Mouse (Mus musculus) v-Abl transformed pro-B cells (cell line): ENCODE measurements around the gene B9d2.

Experiments
- in situ Hi-C, 2 experiments: fragments of 400-800 bp; cut with MboI; formaldehyde crosslinking; loops; one replicate each; pipeline ENCODE4 v1.15.1; 2025; ENCODE audit not compliant: unreplicated experiment in 2 of 2

B9d2 gene

DNA sequence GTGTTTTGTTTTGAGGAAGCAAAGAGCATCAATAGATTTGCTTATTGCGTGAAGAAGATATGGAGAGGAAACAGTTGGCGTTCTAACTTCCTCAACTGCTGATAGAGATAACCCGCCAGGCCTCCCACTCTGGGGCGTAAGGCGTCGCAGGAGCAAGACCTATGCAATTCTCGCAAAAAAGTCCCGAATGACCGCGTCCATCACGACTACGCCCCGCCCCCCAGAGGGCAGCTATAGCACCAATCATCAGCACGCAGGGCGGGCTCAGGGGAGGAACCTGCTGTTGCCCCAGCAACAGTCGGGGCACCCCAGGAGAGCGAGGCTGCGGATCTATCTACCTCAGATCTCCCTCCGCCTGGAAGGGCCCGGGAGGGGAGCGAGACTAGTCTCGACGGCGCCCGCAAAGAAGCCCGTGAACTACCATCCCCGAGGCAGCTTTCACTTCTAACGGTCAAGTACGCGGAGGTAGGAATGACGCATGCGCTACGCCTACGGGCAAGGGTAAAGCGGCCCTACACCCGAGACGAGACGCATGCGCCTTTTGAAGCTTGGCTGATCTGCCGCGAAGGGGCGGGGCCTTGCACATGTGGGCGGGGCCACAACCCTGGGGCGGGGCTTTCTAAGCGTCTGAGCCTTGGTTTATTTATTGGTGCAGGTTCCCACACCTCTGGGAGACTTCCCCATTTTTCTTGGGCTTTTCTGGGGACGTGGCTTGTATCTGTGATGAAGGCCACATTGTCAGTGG is at the start of gene B9d2:
B9d2 (plus strand) TSS at position 267 of the 745 bp plus-strand sequence.
- in situ Hi-C loops, result loop anchor here (5.0 kb wide), 3 partner anchors 37 to 72 kb away; partner anchors contain the start of genes Ccdc97 (in 1 of the 2) and Hnrnpul1 (in 1 of the 2)

DNA sequence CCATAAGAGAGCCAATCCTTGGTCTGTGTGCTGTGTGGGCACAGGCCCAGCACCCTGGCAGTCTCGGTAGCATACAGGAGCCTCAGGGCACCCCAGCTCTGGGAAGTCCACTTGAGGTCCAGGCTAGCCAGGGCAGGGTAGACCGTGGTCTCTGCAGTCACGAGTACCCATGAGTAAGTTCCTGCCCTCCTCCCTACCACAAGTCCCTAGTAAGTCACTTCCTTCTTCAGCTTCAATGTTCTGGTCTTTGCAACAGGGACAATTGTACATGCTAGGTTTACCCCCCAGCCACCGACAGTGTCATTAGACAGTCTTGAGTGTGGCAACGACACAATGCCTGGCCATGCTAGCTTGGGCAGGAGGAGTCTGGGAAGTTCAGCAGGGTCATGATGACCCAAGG is 47.9 kb upstream of the B9d2 start:
- in situ Hi-C loops, result loop anchor here in 1 of 2 experiments (25.0 kb wide), 2 partner anchors 1070 to 1830 kb away; partner anchors contain the start of gene Sertad3

DNA sequence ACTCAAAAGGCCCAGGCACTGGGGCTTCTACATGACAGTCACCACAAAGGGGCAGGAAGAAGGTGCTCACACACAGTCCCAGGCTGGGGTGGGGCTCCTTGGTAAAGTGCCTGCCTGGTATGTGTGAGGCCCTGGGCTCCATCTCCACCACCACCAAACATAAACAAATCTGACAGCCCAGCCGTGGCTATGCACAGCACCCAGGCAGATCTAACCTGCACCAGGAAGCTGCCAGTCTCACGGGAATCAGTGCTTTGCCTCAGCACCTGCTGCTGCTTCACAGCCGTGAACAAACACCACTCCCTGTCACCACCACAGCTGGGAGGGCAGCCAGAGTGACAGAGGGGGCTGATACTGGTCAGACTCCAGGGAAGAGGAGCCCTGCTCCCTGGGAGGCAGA is 44.2 kb upstream of the B9d2 start:
- in situ Hi-C loops, result loop anchor here in 1 of 2 experiments (25.0 kb wide), 2 partner anchors 1074 to 1826 kb away; partner anchors contain the start of gene Sertad3

DNA sequence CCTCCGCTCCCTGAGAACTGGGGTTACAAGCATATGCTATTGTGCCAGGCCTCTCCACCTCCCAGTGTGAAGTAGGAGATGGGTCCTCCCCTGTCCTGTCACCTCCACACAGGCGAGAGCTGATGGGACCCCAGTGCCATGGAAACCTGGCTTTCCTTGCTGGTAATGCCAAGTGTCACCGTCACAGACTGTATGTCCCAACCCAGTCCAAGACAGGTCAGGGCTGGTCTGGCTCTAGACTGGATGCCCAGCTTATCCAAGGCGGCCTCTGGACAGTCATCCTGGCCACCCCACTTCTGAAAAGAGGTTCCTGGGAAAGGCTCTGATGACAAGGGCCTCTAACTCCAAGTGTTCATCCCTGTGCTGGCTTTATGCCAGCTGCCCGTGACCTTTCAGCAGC is 43.5 kb upstream of the B9d2 start:
- in situ Hi-C loops, result loop anchor here in 1 of 2 experiments (25.0 kb wide), 2 partner anchors 1075 to 1825 kb away; partner anchors contain the start of gene Sertad3

DNA sequence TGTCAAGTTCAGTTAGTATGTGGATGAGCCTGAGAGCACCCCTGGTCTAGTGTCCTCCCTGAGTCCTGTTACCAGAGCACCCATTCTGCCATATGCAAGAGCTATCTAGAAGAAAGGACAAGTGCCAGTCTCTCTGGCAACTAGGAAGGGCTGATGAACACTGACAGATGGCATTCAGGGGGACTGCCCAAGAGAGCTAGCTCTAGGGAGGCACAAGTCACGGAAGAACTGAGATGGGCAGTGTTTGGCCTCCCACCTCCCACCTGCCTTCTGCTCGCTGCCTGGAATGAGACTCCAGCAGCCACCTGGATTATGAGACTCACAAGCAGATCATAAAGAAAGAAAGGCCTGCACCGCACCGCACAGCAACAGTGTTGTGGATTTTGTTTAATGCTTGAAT is 40.8 kb upstream of the B9d2 start:
- in situ Hi-C loops, result loop anchor here in 1 of 2 experiments (25.0 kb wide), 2 partner anchors 1077 to 1823 kb away; partner anchors contain the start of gene Sertad3

DNA sequence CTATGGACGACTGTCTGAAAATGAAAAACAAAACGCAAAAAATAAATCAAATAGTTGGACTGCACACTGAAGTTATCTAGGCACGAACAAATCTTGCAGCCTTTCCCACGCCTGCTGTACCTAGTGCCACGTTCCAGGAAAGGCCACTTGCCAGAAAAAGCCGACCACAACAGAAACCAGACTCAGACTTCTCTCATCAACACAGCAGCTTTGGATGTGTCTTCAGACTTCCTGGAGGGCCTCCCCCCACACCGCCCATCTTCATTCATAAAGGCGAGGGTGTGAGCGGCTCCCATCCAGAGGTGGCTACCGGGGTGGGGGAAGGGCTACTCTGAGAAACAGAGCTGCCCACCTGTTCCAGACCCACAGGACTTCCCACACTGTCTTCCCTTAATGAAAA is 36.4 kb upstream of the B9d2 start:
- in situ Hi-C loops, result loop anchor here in 1 of 2 experiments (25.0 kb wide), 2 partner anchors 1082 to 1818 kb away; partner anchors contain the start of gene Sertad3

DNA sequence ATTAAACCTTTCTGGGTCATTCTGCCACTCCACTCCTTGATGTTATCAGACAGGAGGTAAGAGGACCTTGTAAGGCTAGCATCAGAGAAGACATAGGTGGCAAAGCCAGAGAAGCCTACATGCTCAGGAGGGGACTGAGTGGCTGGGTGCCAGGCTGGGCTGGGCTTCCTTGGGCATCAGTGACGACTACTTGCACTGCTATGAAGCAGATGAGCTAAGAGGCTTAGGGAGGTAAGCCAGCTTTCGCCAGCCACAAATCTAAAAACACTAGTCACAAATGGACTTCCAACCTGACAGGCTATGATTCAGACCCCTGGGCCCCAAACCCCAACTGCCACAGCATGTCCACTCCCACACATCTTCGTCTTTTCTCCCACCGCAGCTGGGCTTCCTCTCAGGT is 35.9 kb upstream of the B9d2 start:
- in situ Hi-C loops, result loop anchor here in 1 of 2 experiments (25.0 kb wide), 2 partner anchors 1082 to 1818 kb away; partner anchors contain the start of gene Sertad3

DNA sequence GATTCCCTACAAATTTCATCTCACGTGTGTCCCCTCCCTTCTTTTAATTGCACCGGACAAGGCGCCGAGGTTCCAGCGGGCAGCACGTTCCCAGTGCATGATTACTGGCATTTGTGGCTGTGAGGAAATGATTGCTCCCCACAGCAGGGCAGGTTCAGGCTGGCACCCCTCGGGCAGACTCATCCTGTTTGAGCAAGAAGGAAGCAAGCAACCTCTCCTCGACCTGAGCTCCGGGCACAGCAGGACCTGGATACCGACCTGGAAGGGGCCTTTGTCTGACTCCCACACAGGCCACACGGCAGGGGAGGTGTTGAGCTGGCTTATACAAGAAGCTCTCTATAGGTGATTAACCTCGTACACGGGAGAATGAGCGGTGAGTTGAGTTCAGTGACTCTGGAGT is 35.5 kb upstream of the B9d2 start:
- in situ Hi-C loops, result loop anchor here in 1 of 2 experiments (25.0 kb wide), 2 partner anchors 1083 to 1817 kb away; partner anchors contain the start of gene Sertad3

DNA sequence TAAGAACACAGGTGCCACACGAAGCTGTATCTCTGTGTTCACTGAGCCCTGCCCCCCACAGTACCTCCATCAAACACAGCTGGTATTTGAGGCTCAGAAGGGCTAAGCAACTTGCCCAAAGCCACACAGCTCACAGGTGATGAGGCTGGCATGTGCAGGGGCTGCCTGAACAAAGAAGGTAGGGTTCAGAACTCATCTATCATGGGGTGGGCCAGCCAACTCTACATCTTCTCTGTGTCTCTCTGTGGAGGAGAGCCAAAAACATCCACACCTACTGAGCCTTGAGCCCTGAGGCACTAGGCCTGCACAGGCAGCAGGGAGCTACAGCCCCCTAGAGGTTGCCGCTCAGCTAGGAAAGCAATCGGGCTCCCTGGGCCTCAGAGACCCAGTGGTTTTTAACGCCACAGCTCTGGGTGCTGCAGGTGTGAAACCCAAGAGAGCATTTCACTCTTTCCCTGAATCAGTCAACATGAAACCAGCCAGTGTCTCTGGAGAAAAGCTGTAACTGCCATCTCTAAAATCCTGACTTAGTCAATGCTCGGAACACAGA is 32.9 kb upstream of the B9d2 start:
- in situ Hi-C loops, result loop anchor here in 1 of 2 experiments (25.0 kb wide), 2 partner anchors 1085 to 1815 kb away; partner anchors contain the start of gene Sertad3

DNA sequence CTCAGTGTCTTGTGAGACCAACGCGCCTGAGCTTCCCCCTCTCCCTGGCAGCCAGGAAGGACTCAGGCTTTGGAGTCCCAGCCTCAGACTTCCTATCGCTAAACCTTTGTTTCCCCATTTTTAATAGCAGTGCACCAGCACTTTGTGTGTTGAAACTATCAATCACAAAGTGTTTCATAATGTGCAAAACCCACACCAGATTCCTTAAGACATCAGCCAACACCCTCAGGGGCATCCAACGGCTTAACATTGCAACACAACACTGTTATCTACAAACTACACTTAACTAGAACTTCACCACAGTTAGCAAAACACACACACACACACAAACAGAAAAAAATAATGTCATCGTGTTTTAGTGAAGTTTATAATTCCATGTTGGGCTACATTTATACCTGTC is 30.7 kb upstream of the B9d2 start:
- in situ Hi-C loops, result loop anchor here (5.0 to 25.0 kb wide), 5 partner anchors 37 to 1812 kb away; partner anchors contain the start of genes Tgfb1 (in 2 of the 2) and Sertad3 (in 1 of the 2)

DNA sequence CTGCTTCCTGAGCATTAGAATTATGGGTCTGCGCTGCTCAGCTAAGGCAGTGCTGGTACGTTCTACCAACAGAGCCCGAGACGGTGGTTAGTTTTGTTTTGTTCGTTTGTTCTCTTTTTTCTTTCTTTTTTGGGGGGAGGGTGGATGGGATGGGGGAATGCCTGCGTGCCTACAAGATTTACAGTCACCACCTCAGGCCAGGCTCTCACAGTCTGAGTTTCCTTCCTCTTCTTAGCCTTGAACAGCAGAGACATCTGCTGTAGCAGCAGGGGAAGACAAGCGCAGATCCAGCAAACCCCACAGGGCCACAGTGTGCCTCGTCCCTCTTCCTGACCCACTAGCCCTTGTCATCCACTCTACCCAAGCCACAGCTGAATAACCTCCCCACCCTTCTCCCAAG is 29.3 kb upstream of the B9d2 start:
- in situ Hi-C loops, result loop anchor here (5.0 to 10.0 kb wide), 3 partner anchors 36 to 226 kb away; partner anchors contain the start of gene Tgfb1 (in 2 of the 2)

DNA sequence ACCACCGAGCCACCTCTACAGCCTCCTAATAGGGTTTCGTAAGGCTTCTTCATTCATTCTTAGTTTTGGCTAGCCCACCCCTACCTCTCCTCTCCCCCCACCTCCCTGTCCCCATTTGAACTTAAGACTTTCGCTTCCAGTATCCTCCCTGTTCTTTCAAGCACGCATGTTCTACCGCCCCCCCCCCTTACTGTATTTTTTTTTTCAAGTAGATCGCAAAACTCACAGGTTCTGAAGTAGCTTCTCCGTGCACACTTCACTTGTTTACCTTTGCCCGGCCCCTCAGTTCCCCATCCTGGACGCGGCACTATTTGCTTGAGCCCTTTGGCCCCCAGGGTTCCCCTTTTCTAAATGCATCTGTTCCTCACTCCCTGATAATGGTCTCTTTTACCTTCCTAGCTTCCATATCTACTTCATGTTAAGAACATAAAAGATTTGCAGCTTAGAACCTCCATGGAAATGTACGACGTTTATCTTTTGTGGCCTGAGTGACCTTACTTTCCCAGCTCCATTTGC is 28.3 kb upstream of the B9d2 start:
- in situ Hi-C loops, result loop anchor here (5.0 to 10.0 kb wide), 3 partner anchors 35 to 228 kb away; partner anchors contain the start of gene Tgfb1 (in 2 of the 2)

DNA sequence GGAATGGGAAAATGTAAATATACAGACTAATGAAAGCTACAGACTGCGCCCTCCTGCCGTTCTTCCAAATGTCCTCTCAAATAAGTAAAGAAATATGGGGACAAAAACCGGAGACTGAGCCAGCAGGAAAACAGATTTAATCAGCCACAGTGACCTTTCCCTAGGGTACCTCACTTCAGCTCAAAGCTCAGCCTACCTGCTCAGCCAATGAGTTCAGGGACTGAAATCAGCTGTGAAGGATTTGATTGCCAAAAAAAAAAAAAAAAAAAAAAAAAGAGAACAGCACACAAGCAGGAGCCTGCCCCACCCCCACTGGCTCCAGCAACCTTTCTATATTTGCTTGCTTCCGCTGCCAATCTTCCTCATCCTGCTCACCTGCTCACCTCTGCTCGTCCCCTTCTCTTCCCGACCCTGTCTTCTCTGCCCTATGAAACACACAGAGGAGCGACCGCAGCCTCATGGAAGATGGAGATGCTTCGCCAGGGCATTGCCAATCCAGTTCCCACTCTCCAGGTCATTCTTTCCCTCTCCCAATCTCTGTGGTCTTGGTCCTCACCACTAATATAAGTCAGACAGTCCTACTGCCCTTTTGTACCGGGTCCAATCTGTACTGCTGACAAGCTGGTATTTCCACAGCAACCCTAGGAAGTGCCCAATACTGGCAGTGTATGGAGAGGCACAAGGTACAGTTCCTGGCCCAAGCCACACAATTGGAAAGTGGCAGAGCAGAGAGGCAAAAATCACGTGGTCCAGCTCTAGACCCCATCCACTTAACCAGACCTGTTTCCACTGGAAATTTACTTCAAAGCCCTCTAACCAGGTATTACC is 24.8 kb upstream of the B9d2 start:
- in situ Hi-C loops, result loop anchor here (5.0 to 10.0 kb wide), 3 partner anchors 34 to 231 kb away; no protein-coding TSS in a partner anchor

DNA sequence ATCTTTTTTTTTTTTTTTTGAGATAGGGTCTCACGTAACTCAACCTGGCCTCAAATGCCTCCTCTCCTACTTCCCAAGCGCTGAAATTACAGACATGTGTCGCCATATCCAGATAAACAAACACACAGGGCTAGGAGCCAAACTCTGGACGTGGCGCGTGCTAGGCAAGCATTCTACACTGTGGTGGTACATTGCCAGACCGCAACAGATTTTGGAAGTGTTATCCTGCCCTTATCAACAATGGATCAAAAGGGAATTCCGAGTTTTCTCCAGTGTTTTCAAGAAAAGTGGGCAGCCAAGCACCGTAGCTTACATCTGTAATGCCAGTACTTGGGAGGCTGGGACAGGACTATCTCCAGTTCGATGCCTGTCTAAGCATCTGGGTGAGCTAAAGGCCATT is 22.8 kb upstream of the B9d2 start:
- in situ Hi-C loops, result loop anchor here (5.0 to 10.0 kb wide), 3 partner anchors 35 to 233 kb away; no protein-coding TSS in a partner anchor

DNA sequence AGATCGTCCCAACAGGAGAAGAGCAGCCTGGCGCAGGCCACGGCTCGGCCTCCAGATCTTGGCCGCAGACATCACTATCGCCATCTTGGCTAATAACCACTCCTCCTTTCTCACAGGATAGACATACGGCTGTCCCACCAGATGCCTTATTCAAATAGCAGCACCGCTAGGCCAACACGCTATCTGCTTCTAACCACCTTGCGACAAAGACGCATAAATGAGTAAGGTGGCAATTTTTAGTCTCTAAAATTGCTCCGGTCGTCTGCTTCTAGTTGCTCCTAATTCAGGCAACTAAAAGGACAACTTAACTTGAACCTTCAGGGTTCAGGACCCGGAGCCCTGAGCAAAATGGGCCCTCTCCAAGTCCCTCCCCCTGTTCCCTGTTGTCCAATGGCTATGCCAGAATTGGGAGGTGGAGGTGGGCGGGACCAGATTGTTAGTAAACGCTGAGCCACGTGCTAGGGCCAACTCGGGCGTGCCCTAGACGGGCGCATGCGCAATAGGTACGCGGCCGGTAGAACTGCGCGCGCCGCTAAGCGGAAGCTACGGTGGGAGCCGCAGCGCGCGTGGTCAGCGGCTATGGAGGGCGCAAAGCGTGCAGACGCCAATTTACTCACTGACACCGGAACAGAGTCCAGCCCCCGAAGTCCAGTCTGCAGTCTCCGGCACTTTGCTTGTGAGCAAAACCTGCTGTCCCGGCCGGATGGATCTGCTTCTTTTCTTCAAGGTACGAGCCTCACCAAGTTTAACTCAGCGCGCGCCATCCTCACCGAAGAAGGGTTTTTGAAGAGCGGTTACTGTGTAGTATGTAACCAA is 21.7 kb upstream of the B9d2 start, which contains the start of the genes Bckdha and Exosc5:
Bckdha (minus strand) TSS at position 325 of the 816 bp plus-strand sequence.
Exosc5 (plus strand) TSS at position 508 of the 816 bp plus-strand sequence.
- in situ Hi-C loops, result loop anchor here (5.0 to 10.0 kb wide), 3 partner anchors 37 to 234 kb away; no protein-coding TSS in a partner anchor

DNA sequence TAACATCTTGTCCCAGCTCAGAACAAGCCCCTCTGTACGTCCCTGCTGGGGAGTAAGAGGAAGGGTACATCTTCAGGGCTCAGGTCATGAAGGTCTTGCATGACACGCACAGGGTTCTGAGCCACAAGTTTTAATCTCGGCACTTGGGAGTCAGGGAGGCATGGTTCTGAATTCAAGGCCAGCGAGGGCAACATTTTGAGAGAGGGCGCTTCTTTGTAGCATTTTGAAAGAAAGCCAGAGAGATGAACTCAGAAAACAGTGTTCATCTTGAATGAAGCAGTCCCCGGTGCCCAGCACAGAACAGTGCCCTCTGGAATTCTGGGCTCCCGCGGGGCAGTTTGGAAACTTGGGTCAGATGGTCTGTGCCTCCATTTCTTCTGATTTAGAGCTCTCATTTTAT is 14.2 kb upstream of the B9d2 start:
- in situ Hi-C loops, result no loop called here

DNA sequence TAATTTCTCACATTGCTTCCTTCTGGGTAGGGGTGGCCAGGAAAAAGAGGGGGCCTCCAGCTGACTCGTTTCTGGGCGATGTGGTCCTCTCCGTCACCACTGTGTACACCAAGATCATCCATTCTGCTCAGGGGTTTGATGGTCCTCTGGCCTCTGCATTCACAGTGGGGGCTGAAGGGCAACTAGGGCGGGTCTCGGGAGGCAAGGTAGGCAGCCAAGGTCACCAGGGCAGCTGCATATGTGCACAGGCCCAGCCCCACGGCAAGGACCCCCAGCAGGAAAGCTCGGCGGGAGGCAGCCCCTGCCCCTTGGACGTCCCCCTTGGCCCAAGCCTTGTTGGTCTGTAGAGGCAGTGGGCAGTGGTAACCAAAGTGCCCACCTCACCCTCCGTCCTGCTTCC is 11.4 kb upstream of the B9d2 start:
- in situ Hi-C loops, result no loop called here

DNA sequence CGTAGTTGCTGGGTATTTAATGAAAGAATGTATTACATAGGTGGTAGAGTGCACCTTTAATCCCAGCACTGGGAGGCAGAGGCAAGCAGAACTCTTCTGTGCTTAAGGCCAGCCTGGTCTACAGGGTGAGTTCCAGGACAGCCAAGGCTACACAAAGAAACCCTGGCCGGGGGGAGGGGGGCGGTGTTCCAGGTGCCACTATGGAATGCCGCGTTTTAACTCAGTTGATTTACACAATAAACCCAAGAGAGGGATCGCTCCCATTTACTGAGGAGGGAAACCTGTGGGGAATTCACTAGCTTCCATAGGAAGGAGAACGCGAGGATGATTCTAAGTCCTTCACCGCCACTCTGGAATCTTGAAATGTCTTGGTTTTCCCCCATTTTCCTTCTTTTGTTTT is 10.9 kb upstream of the B9d2 start:
- in situ Hi-C loops, result no loop called here

DNA sequence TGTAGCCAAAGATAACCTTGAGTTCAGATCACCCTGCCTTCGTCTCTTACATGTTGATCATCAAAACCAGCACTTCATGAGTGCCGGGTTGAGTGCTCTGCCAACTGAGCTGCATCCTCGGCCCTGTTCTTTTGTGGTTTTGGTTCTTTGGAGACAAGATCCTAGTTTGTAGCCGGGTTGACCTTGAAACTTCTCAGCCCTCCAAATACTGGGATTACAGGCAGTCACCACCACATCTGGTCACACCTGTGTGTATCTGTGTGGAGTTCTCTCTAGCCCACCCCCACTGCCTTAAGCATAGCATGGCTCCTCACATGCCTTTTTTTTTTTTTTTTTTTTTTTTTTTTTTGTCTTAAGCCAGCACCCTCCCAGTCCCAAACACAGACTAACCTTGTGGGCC is 10.5 kb upstream of the B9d2 start:
- in situ Hi-C loops, result no loop called here
